Mouse (Mus musculus) stomach, postnatal 0 days (tissue): ENCODE results near the gene Gm49395.

Experiments used
- CTCF ChIP-seq: IDR thresholded peaks from 2 replicates; pipeline ENCODE4 v1.5.1; 2016; ENCODE audit warnings: antibody characterized with exemption, low read depth, mild to moderate bottlenecking, moderate library complexity
- EP300 ChIP-seq: optimal IDR thresholded peaks from 2 replicates; pipeline ENCODE3; 2016; ENCODE audit warnings: antibody characterized with exemption

DNA sequence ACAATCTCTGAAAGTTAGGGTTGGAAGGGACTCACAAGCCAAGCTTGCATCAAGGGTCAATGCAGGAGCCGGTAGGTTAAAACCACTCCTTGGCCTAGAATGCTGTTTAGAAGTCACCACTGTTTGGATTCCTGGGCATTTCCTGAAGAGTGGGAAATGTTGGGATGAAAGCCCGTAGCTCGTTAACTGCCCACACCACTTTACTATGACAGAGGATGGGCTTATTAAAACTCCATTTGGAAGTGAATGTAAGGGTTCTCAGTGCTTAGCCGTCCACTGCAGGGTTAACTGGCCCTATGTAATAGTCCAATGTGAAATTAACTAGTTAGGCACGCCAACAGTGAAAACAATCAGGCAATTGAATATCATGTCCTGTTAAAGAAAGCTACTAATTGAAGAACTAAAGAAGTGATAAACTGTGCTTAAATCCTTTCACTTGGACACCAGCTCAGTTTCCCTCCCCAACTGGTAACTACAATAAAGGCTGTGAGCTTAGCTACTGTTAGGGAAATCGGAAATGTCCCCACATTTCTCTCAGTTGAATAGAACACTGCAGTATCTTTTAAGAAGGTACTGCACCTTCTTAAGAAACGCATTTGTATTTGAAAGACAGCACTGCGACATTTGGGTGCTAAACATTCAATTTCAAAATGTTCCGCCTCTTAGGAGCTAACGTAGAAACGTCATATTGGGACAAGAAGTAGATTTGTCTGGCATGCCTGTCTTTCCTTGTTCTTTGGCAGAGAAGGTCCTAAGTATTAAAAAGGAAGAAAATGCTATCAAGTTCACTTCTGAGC, 1.1 kb downstream of the Gm49395 start:
- TF ChIP-seq CTCF (no peak), EP300 (no peak)
